Mouse (Mus musculus): ENCODE data around the gene Abl2. TPM values are rescaled to one million over a fixed set of nuclear protein-coding genes. Genes with fewer than 3 reads are reported as not detected.
"Not testable (repeated sequence)": the region's sequence is repeated elsewhere in the genome, so short reads cannot be mapped to it uniquely, and the experiment has no call there.

Gene Abl2
- polyA plus RNA-seq, 1 experiment from 2014 or later, result 6.0 TPM

DNA sequence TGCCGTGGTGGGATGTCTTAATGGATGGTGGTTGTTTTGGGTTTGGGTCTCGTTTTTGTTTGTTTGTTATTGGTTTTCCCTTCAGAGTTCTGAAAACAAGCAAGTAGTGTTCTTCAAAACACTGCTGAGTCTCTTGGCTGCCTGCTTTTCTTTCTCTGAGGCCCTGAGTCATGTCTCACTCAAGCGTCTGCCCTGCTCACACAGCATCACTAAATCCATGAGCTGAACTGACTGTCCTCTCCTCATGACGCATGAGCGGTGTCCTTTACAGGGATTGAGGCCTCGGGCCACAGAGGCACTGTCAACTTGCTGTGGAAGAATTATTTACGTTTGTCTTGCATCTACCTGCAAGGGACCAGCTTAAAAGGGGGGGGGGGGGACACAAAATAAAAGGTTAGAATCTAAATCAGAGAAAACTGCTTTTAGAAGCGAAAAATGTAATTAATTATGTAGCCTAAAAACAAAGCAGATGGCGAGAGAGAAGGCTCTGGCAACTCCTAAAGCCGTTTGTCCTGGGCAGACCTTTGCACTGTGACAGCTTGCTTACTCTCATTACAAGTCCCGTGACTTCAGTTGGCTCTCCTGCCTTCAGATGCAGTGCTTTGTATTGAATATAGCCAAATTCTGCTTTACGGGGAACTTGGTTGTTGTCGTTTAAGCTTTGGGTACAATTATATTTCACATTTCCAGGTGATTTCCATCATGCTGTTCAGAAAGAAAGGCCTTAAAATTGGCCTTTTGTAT lies 86.4 kb downstream of the Abl2 start:
- H3K36me3 ChIP-seq (replicated peaks), result peaks cover 53% of the 10 kb centered on the region
- 74% methylated on average over 13 of the region's 13 CpGs for WGBS

DNA sequence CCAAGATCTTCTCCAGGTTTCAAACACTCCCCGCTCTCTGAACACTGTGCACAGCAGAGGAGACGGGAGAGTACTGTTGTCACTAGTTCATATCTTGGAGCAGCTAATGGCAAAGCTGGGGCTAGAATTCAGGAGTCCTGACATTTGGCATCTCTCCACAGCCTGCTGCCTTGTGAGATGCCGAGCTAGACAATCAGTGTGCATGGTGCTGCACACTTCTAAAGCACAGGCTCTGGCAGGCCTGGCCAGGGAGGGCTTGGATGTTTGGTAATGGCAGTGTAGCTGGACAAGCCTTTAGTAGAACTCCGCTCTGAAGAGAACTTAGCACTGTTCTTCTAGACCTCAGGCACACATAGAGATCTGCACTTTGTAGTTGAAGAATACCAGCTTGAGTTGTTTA lies 87.4 kb downstream of the Abl2 start:
- Histone ChIP-seq H3K27me3 (replicated peaks; ENCODE audit: low read depth, poor library complexity, severe bottlenecking) (no peaks in the 10 kb centered on the region), H3K27ac (replicated peaks) (no peak overlapping the region), H3K4me3 (no peak overlapping the region), H3K9me3 (no peaks in the 10 kb centered on the region), H3K36me3 (replicated peaks) (peaks cover 48% of the 10 kb centered on the region), H3K4me1 (peaks cover 26% of the 10 kb centered on the region)
- no peak for DNase-seq (ENCODE audit: low spot score)
- WGBS, result 85% methylated on average over 4 of the region's 4 CpGs

More for the DNA sequence above, 86.4 kb downstream of the Abl2 start:
- Histone ChIP-seq H3K4me3 (no peak overlapping the region), H3K9me3 (no peaks in the 10 kb centered on the region), H3K27ac (replicated peaks) (no peak overlapping the region), H3K27me3 (replicated peaks; ENCODE audit: low read depth, poor library complexity, severe bottlenecking) (no peaks in the 10 kb centered on the region), H3K4me1 (peaks cover 26% of the 10 kb centered on the region)
- DNase-seq (ENCODE audit: low spot score), result no peak

DNA sequence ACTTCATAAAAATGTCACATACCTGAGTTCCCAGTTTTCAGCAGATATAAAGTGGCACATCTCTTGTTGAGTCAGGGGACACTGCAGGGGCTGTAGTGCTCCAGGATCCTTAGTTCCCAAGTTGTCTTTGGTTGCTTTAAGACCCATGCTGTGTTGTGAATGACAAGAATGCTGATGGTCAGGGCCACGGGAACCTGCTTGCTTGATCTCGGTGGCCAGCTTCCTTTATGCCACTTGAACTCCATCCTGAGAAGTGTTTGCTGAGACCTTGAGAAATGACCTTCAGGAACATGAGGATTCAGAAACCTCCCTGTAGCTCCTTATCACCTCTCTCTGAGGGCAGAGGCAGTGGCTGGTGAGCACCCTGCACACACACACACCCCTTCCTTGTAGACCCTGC lies 90.1 kb downstream of the Abl2 start:
- Histone ChIP-seq H3K4me1 (peaks cover 10% of the 10 kb centered on the region), H3K4me3 (no peak overlapping the region), H3K36me3 (replicated peaks) (peaks cover 21% of the 10 kb centered on the region), H3K27ac (replicated peaks) (no peak overlapping the region), H3K27me3 (replicated peaks; ENCODE audit: low read depth, poor library complexity, severe bottlenecking) (no peaks in the 10 kb centered on the region), H3K9me3 (no peaks in the 10 kb centered on the region)
- 47% methylated on average over 2 of the region's 2 CpGs for WGBS
- no peak for DNase-seq (ENCODE audit: low spot score)

DNA sequence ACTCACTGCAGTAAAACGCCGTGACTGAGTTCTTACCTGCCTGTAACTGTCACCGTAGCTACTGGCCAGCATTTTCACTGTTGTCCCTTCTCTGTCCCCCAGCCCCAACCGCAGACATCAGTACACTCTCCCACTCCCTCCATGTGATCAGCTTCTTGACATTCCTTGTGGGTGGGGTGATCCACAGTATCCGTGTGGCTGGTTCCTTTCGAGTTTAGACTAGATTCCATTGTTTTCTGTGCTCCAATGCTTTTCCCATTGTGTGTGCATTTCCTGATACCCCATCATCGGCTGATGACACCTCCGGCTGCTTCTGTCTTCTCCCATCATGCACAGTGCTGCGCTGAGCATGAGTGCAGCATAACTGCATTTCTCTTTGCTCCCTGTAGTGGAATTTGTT lies 92.0 kb downstream of the Abl2 start:
- DNase-seq (ENCODE audit: low spot score), result no peak
- Histone ChIP-seq H3K9me3 (no peaks in the 10 kb centered on the region), H3K36me3 (replicated peaks) (peaks cover 20% of the 10 kb centered on the region), H3K27ac (replicated peaks) (no peak overlapping the region), H3K4me1 (peaks cover 15% of the 10 kb centered on the region), H3K4me3 (no peak overlapping the region), H3K27me3 (replicated peaks; ENCODE audit: low read depth, poor library complexity, severe bottlenecking) (no peaks in the 10 kb centered on the region)
- 86% methylated on average over 9 of the region's 9 CpGs for WGBS

DNA sequence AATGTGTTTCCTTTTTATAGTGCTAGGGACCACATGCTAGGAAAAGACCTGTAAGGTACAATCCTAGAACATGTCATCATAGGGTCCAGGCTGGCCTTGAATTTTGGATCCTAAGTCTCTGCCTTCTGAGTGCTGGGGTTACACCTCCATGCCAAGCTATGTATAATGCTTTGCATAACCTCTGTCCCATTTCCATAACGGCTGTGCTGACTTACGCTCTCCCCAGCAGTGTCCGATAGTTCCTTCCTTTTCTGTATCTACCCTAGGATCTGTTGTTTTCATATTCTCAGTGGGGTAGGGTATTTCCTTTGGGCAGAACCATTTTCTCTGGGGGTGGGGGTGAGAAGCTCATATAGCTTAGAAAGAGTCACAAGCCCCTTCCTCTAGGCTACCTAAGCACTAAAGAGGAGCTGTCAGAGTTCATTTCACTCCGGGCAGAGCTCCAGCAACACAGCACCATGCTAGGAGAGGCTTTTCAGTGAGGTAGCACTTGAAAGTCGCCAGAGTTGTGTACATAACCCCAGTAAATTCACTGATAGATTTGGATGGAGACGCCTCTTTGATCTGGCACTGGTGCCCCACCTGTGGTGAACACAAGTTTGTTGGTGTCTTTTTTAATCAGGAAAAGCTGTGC lies 93.7 kb downstream of the Abl2 start:
- Histone ChIP-seq H3K27ac (replicated peaks) (no peak overlapping the region), H3K27me3 (replicated peaks; ENCODE audit: low read depth, poor library complexity, severe bottlenecking) (no peaks in the 10 kb centered on the region), H3K9me3 (no peaks in the 10 kb centered on the region), H3K4me3 (no peak overlapping the region), H3K36me3 (replicated peaks) (peaks cover 21% of the 10 kb centered on the region), H3K4me1 (peaks cover 15% of the 10 kb centered on the region)
- WGBS, result 67% methylated on average over 6 of the region's 6 CpGs
- no peak for DNase-seq (ENCODE audit: low spot score)

DNA sequence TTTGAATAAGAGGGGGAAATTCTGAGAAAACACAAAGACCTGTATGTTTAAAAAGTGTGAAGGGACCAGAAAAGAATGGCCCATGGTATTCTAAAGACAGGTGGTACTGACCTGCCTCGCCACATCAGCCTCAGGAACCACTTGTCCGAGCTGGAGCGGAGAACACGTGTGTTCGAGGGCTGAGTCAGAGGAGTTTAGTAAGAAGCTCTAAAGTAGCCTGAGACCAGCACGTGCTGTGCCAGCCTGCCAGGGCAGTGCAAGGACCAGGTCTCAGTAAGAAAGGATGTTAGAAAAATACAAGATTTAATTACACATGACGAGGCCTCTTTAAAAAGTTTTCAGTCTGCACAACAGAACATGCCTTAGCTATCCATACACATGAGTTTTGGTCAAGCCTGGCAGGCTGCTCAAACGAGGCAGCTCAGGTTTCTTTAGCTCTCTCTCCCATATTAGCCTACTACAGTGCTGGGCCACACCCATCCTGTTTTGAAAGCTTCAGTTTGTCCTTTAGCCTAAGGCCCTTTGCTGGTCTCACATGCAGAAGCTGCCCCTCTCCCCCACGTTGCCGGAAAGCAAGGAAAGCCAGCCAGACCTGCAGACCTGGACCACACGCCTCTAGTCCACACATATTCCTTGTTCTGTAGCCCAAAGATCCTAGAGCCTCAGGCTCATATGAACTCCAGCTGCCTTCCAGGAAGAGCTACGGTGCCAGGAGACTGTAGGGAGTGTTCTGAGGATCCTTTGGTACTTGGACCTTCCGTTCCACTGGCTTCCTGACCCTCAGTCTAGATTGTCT lies 96.3 kb downstream of the Abl2 start:
- Histone ChIP-seq H3K27me3 (replicated peaks; ENCODE audit: low read depth, poor library complexity, severe bottlenecking) (no peaks in the 10 kb centered on the region), H3K4me1 (peaks cover 15% of the 10 kb centered on the region), H3K36me3 (replicated peaks) (0 out of 2 replicates have a peak, but pooled peaks cover 8% of the 10 kb centered on the region), H3K9me3 (no peaks in the 10 kb centered on the region), H3K4me3 (no peak overlapping the region), H3K27ac (replicated peaks) (no peak overlapping the region)
- DNase-seq (ENCODE audit: low spot score), result no peak
- 65% methylated on average over 13 of the region's 13 CpGs for WGBS

DNA sequence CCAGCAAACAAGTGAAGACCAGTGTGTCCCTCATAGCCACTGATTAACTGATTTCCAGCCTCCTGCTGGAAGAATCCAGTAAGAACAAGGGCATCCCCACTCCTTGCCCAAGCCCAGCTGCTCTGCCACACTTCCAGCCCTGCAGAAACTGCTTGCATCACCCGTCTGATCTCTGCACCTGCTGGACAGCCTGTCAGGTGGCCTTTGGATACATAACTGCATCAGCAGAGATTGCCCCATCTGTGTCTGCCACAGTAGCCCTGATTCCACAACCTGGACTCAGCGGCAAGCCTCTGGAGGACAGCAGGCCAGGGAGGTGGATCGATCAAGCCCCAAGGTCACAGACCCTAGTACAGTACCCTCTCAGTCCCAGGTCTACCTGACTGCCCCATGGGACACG lies 98.9 kb downstream of the Abl2 start:
- Histone ChIP-seq H3K9me3 (no peaks in the 10 kb centered on the region), H3K4me1 (peaks cover 15% of the 10 kb centered on the region), H3K36me3 (replicated peaks) (peaks cover 8% of the 10 kb centered on the region; the same call in 1 of the 2 replicates), H3K4me3 (no peak overlapping the region), H3K27me3 (replicated peaks; ENCODE audit: low read depth, poor library complexity, severe bottlenecking) (no peaks in the 10 kb centered on the region), H3K27ac (replicated peaks) (no peak overlapping the region)
- 86% methylated on average over 4 of the region's 4 CpGs for WGBS
- no peak for DNase-seq (ENCODE audit: low spot score)

DNA sequence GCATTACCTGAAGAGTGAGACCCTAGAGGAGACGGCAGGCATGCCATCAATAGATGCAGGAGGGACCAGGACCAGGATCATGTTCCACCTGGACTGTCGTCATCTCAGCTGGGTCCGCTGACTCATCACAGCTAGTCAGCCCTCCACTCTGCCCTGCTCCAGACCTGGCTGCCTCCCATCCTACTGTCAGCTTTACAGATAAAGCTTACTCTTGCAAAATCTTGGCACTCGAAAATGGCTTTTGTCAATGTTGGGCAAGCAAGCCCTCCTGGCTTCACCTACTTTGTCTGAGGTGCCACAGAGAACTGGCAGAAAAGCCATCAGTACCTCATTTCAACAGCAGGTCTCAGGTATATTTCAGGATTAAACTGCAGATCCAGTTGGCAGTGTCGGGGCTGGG lies 100.1 kb downstream of the Abl2 start:
- DNase-seq (ENCODE audit: low spot score), result no peak
- no peaks in the 10 kb centered on the region for H3K27me3 ChIP-seq (replicated peaks; ENCODE audit: low read depth, poor library complexity, severe bottlenecking)
- 88% methylated on average over 5 of the region's 5 CpGs for WGBS
- no peak overlapping the region for H3K27ac ChIP-seq (replicated peaks)
- H3K36me3 ChIP-seq (replicated peaks), result peaks cover 8% of the 10 kb centered on the region; the same call in 1 of the 2 replicates
- H3K4me3 ChIP-seq, result no peak overlapping the region
- no peaks in the 10 kb centered on the region for H3K9me3 ChIP-seq
- peaks cover 15% of the 10 kb centered on the region for H3K4me1 ChIP-seq

DNA sequence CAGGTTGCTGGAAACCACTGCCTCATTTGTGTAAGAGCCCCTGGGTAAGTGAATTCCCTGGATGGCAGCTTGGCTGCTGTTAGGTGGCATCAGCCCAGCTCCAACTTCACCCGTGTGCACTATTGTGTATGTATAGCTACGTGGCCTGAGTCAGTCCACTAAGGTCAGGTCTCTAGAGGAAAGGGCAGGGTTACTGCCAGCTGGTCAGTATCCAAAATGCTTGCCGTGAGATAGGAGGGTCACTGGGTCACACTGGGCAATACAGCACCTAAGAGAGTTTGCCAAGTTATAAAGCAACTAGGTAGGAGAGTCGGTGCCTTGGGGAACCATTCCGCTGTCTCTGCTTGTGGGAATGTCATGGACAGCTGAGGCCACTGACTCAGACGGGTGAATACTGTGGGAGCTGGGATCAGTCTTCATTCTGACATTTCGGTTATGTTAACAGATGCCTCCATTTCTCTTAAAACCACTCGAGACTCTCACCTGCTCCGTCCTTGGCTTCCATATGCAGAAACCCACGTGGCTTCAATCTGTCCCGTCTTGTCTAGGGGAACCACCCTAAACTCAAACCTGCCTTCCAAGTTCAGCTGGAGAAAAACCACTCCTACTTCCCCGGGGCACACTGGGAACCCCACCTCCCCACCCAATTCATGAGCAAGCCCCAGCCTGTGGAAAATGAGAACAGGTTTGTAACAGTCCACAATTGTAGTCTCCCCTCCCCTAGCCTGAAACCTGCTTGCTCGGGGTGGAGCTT lies 101.5 kb downstream of the Abl2 start:
- DNase-seq (ENCODE audit: low spot score), result no peak
- H3K36me3 ChIP-seq (replicated peaks), result peaks cover 8% of the 10 kb centered on the region; the same call in 1 of the 2 replicates
- no peaks in the 10 kb centered on the region for H3K27me3 ChIP-seq (replicated peaks; ENCODE audit: low read depth, poor library complexity, severe bottlenecking)
- 81% methylated on average over 13 of the region's 13 CpGs for WGBS
- peaks cover 4% of the 10 kb centered on the region for H3K4me1 ChIP-seq
- no peak overlapping the region for H3K27ac ChIP-seq (replicated peaks)
- H3K4me3 ChIP-seq, result no peak overlapping the region
- no peaks in the 10 kb centered on the region for H3K9me3 ChIP-seq

DNA sequence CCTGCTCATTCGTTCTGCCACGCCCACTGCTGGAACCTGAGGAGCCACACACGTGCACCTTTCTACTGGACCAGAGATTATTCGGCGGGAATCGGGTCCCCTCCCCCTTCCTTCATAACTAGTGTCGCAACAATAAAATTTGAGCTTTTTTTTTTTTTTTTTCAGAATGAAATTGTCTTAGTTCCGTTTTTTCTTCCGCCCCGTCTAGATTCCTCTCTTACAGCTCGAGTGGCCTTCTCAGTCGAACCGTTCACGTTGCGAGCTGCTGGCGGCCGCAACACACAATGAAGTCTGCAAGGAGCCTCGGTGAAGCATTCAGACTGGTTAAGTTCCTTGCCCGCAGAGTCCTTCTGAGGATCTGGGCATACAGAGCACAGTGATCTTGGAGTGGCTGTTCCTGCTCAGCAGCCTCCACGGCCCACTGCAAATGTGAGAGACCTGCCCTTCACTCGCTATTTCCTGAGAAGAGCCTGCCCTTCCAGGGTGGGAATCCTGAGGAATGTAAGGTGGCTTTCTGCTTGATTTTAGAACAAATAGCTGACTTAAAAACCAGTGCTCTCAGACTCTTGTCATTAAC lies 102.2 kb downstream of the Abl2 start:
- not testable (repeated sequence) for H3K4me3 ChIP-seq; H3K27me3 ChIP-seq (replicated peaks; ENCODE audit: low read depth, poor library complexity, severe bottlenecking); H3K27ac ChIP-seq (replicated peaks); DNase-seq (ENCODE audit: low spot score); H3K4me1 ChIP-seq; H3K9me3 ChIP-seq; H3K36me3 ChIP-seq (replicated peaks)
- 74% methylated on average over 21 of the region's 21 CpGs for WGBS

DNA sequence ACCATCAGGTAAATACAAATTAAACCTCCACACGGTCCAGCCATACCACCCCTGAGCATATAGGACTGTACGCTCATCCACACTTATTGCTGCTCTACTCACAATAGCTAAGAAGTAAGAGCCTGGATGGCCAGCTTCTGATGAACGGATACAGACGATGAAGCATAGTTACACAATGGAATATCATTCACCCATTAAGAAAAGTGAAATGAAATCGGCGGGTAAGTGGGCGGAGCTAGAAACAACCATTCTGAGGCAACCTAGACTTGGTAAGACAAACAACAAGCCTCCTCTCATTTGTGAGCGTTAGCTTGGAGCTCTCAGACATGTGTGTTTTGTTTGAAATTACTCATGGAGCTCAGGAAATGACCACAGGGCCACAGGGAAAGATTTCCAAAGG lies 107.2 kb downstream of the Abl2 start:
- Histone ChIP-seq H3K9me3 (no peaks in the 10 kb centered on the region), H3K27me3 (replicated peaks; ENCODE audit: low read depth, poor library complexity, severe bottlenecking) (no peaks in the 10 kb centered on the region), H3K36me3 (replicated peaks) (peaks cover 6% of the 10 kb centered on the region; the same call in 1 of the 2 replicates), H3K4me3 (no peak overlapping the region), H3K4me1 (peaks cover 24% of the 10 kb centered on the region), H3K27ac (replicated peaks) (no peak overlapping the region)
- 89% methylated on average over 8 of the region's 8 CpGs for WGBS
- no peak for DNase-seq (ENCODE audit: low spot score)
